Comparison of ENCODE assay signal across 22 mouse cellular contexts in genomic region chr1:191170444-191170843, GRCm38 (mm10). TPM values are rescaled to one million over a fixed set of nuclear protein-coding genes. Genes with fewer than 3 reads are reported as not detected.
"Had no signal": no experiment of that assay in that cellular context is flagged by ENCODE, and none has a peak within 500 bp of the region (broad histone marks: within the 10 kb centered on the region; RNA-seq: fewer than 3 reads in every experiment).

No protein-coding gene starts in this region.

- H3K27me3 ChIP-seq: lung, embryonic 15.5 days; midbrain, embryonic 12.5 days; neural tube, embryonic 12.5 days had no signal

- H3K4me2 ChIP-seq: lung, embryonic 15.5 days; midbrain, embryonic 12.5 days; neural tube, embryonic 12.5 days had no signal

- H3K27ac ChIP-seq: liver, embryonic 14.5 days; lung, embryonic 15.5 days; macrophage; midbrain, embryonic 12.5 days; neural tube, embryonic 12.5 days had no signal

- ATAC-seq: lung, postnatal 0 days; midbrain, embryonic 16.5 days had no signal

- H3K4me1 ChIP-seq: lung, embryonic 15.5 days; midbrain, embryonic 12.5 days; neural tube, embryonic 12.5 days had no signal

- H3K36me3 ChIP-seq: lung, embryonic 15.5 days; midbrain, embryonic 12.5 days; neural tube, embryonic 12.5 days had no signal

- H3K9me3 ChIP-seq: lung, embryonic 15.5 days; megakaryocyte, embryonic 14.5 days; midbrain, embryonic 12.5 days; neural tube, embryonic 12.5 days had no signal

- DNase-seq: lung, adult 2 months; lung, postnatal 14 days; lung, postnatal 36 days; midbrain, embryonic 14.5 days; right cerebral cortex, postnatal 14 days; thymus, adult 2 months; thymus, postnatal 25 days; thymus, postnatal 4 days had no signal

- H3K4me3 ChIP-seq: lung, embryonic 15.5 days; megakaryocyte, embryonic 14.5 days; midbrain, embryonic 12.5 days; neural tube, embryonic 12.5 days had no signal

- H3K9ac ChIP-seq: liver, embryonic 14.5 days; lung, embryonic 15.5 days; midbrain, embryonic 12.5 days; neural tube, embryonic 12.5 days had no signal

RNA-seq across cellular contexts. Expression of gene Fam71a, which starts 5.8 kb away (rescaled TPM):
- polyA plus RNA-seq: liver, embryonic 14.5 days; liver, embryonic 16.5 days; lung, adult 2 months; lung, embryonic 15.5 days; lung, postnatal 0 days; macrophage; midbrain, embryonic 12.5 days; midbrain, embryonic 14.5 days; midbrain, embryonic 16.5 days; neural tube, embryonic 12.5 days; neural tube, embryonic 14.5 days; spleen, adult 2 months; stomach, embryonic 16.5 days; thymus, adult 2 months; urinary bladder, adult 2 months had no signal

RNA-seq across cellular contexts. Expression of gene Atf3, which starts 47.4 kb away (rescaled TPM):
- polyA plus RNA-seq: testis, adult 2 months had no signal
